Mouse (Mus musculus): ENCODE measurements around the gene Nr5a2.

Nr5a2 gene

DNA sequence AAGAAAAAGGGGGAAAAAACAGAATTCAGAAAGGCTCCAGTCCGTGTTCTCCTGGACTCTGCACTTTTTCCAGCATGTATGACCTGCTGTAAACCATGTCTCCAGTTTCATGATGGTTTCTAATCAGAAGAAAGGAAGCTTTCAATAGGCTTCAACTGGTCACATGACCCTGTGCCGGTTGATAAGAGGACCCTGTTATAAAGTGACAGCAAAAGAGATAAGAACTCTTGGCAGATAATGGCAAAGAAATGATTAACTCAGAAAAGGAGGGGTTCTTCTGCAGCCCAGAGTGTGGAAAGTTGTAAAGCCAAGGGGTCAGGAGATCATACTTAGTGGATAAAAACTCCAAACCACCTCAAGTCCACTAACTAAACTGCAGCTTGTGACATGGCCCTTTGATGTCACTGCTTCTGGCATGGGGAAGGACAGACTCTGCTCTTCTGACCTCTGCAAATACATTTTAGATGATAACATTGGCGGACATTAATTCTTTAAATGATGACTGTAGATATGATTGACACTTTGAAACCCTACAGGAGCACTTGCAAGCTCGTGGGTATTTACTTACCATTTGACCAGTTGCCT is at the start of gene Nr5a2:
Nr5a2 (minus strand) TSS at position 21 of the 585 bp plus-strand sequence.
- no peak for DNase-seq (ENCODE audit: low spot score)

DNA sequence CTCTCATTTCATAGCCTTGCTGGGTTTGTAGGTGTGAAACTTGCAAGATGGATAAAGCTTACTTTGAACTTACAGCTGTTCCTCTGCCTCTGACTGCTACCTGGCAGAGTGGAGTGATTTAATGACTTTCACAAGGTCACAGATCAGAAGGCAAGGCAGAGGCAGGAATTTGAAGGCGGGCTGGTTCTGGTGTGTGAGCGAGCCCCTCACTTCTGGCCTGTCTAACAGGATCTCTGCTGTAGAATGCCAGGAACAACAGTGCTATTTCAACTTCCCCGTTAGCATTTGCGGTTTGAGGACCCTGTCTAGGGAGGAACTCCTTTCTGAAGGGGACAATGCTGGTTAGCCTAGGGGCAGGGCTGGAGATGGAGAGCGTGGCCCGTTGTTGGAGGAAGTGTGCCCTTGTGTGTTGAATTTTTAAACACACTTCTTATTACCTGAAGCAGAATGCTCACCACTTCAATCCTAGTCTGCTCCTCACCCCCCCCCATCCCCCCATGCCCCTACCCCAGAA is 48.5 kb upstream of the Nr5a2 start:
- DNase-seq (ENCODE audit: low spot score): no peak

- DNase-seq (ENCODE audit: low spot score): no peak
Observed at GRCm38 (mm10) chr1:137003816-137004215, 43.6 kb upstream of the Nr5a2 start.

DNA sequence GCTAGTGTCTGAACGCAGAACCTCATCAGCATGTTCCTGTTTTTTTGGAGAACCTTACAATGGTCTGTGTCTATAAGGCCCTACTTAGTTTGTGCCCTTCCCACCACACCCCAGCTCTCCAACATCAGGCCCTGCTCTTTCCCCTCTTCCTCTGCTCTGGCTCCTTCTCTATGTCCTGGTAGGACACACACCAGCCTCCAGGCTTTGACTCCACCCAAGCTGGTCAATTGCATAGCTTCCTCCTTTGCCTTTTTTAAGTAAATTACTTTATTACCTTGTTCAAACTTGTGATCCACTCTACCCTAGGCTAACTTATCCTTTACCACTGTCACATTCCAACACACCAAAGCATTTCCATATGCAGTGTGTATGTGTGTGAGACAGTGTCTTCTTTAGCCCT is 42.9 kb upstream of the Nr5a2 start:
- DNase-seq (ENCODE audit: low spot score): no peak

DNA sequence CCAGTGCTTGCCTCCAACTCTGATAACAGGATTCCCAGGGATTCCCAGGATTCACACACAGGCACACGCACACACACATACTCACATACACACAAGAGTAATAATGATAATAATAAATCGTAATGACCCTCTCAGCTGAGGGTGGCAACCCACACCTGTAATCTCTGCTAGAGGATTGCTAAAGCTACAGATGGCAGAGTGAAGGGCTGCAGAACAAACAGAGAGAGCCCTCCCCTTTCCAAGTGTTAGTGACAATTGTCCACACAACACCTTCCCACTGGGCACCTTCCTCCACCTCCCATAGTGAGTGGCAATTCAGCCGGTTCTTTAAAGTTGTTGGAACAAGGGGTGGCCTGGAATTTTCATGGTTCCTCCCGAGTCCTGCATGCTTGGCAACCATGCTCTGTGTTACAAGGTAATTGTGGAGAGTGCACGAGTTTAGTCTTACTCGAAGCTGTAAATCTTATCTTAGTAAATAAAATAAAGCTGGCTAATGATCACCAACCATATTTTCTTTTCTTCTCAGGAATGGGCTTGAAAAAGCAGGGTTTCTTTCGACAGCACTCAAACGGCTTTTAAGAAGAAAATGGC is 31.6 kb upstream of the Nr5a2 start:
- DNase-seq (ENCODE audit: low spot score): no peak

DNA sequence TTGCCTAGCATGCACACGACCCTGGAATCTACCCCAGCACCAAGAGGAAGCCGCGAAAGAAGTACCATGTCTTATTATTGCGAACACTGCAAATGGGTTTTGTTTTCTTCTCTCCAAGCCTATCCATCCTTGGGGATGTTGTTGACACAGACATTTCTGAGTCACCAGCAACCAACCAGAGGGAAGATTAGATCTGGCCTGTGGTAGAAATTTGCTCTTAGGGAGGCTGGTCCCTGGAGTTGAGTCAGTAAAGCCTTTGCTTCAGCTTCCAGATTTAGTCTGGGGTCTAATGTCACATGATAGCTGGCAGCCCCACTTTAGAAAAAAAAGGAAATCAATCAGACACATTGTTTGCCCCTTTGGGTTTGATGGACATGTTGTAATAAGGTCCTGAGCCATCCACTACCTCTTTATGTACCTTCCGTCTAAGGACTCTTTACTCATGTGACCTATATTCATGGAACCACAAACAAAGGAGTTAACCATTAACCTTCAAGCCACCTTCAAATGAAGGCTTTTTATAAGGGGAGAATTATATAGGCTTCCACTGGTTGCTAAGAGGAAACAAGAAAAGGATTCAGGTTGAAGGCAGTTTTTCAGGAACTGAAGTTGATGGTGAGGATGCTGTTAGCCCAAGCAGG is 20.1 kb upstream of the Nr5a2 start:
- no peak for DNase-seq (ENCODE audit: low spot score)

DNA sequence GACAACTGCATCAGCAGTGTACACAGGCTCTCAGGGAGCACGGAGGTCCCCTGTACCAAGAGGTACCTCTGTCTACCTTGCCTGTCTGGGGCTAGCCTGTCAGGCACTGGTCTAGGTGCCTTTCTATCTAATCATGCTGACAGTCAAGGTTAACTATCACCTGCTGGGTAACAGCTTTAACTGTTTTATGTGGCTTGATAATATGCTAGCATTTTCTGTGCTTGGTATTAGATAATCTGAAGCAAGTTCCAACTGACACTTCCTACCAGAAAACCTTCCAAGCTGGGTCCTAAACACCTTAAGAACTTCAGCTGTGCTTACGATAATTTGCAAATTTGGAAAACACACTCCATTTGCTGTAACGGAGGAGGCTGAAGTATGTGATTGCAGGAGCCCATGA is 17.6 kb upstream of the Nr5a2 start:
- no peak for DNase-seq (ENCODE audit: low spot score)

- DNase-seq (ENCODE audit: low spot score): no peak
Observed at GRCm38 (mm10) chr1:136974040-136974439, 13.8 kb upstream of the Nr5a2 start.

DNA sequence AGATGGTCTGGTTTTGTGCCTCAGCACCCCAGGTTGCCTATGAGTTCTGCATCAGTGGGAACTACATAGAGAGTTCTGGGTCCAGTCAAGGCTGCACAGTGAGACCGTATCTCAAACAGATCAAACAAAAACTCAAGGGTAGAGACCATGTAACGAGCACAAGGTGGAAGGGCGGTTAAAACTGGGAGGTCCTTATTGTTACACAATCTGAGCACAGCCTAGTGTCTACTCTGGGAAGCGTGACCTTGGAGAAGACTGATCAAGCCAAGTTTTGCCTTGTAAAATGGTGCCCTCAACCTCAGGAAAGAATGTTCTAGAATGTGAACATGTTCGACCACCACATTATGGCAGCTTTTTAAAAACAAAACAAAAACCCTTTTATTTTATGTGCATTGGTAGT is 12.8 kb upstream of the Nr5a2 start:
- no peak for DNase-seq (ENCODE audit: low spot score)

- no peak for DNase-seq (ENCODE audit: low spot score)
Observed at GRCm38 (mm10) chr1:136970995-136971394, 10.7 kb upstream of the Nr5a2 start.

DNA sequence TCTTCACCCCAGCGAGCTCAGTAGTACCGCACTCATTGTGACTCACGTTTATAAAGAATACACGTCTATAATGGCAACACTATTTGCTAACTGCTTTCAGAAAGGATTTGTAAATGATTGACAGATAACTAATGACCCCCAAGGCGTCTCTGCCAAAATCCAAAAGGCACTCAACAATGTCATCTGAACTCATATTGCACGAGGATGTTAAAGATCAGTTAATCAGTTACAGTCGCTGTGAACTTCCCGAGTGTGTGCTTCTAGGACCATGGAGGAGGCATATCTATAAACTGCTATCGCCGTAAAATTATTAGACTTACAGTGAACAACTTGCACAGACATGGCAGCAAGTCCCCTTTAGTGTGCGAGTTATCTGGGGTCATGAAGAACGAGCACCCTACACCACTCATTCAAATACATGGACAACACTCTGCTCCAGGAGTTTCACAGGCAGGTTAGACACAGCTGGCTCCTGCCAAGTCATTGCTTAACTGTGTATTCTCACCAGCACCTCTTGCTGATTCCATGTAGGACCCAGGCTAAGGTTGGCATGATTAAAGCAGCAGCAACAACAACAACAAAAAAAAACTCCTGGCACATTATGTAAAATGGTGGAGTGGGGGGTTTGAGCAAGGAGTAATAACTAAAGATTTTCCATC is 6.6 kb upstream of the Nr5a2 start:
- DNase-seq (ENCODE audit: low spot score): no peak

DNA sequence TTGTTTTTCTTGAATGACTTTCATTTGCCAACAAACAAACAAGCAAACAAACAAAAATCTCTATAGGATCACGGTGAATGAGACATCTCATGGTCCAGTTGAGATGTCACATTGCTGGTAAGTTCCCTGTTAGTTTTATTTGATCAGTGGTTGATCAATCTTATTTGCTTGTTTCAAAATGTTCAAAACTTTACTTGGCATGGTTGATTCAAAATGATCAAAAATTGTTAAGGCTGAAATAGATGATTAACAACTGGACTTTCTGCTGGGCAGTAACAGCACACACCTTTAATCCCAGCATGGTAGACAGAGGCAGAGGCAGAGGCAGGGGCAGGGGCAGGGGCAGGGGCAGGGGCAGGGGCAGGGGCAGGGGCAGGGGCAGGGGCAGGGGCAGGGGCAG is 757 bp downstream of the Nr5a2 start:
- DNase-seq (ENCODE audit: low spot score): no peak

- DNase-seq (ENCODE audit: low spot score): no peak
Observed at GRCm38 (mm10) chr1:136958666-136959065, 1.6 kb downstream of the Nr5a2 start.

GRCm38 (mm10) chr1:136958185-136958584 is 2.1 kb downstream of the Nr5a2 start:
- no peak for DNase-seq (ENCODE audit: low spot score)

DNA sequence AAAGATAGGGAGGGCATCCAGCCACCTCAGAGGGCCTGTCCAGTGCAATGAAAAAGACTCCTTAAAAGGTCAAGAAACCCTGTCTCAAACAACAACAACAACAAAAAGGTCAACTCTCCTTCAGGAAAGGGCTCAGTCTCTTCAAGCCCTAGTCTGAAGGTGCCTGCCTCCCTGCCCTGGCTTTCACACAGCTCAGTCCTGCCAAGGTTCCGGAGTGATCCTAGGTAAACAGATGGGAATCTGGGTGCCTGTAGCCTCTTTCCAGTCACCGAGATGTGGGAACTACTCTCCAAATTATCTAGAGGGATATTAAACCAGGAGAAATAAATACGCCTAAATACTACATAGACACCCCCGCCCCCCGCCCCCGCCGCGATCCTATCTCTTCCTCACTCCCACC is 2.6 kb downstream of the Nr5a2 start:
- no peak for DNase-seq (ENCODE audit: low spot score)

GRCm38 (mm10) chr1:136954108-136954494 is 6.1 kb downstream of the Nr5a2 start:
- no peak for DNase-seq (ENCODE audit: low spot score)

- DNase-seq (ENCODE audit: low spot score): no peak
Observed at GRCm38 (mm10) chr1:136953444-136954107, 6.7 kb downstream of the Nr5a2 start.

DNA sequence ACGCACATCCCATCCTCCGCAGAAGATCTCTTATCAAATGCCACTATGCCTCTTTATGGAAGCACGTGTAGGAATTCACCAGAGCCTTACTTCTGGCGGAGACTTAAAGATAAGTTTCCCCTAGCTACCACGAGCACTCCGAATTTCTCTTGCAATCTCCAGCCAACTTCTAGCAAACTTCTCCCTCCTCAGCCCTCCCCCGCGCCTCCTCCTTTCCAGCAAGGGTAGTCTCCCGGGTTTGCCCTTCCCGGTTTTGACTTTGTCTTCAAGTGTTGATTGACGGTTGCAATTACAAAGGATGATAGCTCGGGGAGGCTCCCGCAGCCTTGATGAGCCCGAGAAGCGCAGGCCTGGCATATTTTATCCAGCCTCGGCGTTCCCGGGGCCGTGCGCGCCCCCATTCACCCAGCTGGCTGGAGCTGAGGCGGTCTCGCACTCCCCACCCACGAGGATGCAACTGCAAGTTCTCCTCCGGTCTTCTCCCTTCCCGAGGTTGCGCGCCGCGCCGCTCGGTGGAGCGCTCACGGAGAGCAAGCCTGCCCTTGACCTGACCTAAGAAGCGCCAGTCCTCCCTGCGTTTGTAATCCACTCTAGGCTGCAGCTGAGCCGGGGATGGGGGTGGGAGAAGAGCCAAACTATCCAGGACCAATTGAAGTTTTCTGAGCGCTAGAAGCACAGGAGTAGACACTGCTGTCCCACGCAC is 7.5 kb downstream of the Nr5a2 start:
- peak; percentile 62 for DNase-seq (ENCODE audit: low spot score)

DNA sequence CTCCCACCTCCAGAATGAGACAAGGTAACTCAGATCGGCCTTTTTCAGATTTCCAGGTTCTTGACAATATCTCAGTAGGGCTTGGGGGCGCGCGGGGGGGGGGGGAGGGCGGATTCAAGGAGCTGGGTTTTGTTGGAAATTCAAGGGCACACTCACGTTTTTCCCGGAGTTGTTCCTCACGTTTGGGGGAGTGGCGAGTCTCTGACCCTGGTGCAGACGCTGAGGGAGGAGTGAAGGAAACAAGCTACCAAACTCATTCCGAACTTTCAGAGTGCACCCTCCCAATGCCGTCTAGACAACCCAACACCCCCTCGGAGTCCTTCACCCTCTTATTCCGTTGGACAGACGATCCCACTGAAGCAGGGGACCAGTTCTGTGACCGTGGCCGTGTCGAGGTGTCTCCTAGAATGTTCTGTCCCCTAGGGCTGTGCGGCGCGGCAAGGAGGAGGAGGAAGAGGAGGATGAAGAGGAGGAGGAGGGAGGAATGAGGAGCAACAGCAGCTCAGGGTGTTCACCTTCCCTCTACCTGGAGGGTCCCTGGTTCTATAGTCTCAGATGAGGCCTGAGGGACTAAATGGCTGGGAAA is 8.2 kb downstream of the Nr5a2 start:
- DNase-seq (ENCODE audit: low spot score): no peak

DNA sequence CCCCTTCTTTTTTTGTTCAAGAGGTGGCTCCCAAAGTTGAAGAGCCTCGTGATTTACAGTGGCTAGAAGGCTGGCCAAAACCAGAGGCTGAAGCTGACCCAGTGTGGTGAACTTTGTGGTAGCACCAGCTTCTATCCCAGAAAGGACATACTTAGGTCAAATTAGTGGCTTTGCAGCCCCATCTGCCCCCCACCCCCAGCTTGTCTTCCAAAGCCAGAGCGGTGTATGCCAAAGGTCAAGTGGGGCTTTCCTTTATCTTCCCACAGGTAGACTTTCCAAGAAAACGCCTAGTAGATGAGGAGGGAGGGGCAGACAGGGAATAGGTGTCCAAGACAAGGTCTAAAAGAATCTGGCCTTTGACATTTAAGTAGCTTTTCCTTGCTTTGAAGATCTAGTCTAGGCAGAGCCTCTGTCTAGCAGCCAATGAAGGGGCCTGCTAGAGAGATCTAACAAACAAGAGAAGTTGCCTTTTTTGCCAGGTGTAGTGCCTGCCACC is 9.0 kb downstream of the Nr5a2 start:
- no peak for DNase-seq (ENCODE audit: low spot score)

DNA sequence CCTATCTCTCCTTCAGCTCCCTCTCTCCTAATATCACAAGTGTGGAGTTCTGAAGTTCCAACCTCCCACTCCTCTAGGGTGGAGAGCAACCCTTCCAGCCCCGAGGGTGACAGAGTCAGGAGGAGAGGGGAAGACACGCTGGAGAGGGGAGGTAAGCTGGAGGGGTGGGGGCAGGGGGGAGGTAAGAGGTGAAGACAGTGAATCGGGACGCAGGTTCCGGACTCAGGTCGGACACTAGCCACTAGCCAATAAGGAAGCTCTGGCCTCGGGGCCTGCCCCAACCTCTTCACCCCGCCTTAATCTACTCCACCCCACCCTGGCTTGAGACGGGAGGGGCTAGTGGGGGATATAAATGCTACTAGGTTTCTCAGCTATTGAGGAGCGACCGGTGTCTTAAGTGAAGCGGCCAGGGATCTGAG is 10.9 kb downstream of the Nr5a2 start:
- DNase-seq (ENCODE audit: low spot score): peak; percentile 72

All from ovary, postnatal 36 days (tissue).